Mouse (Mus musculus): ENCODE measurements at regions not wholly inside any gene's neighbourhood (a gene's known extent, or its start where the extent isn't known, plus 50 kb on each side); places are given as distances from the start of the nearest gene placed in this dataset.

DNA sequence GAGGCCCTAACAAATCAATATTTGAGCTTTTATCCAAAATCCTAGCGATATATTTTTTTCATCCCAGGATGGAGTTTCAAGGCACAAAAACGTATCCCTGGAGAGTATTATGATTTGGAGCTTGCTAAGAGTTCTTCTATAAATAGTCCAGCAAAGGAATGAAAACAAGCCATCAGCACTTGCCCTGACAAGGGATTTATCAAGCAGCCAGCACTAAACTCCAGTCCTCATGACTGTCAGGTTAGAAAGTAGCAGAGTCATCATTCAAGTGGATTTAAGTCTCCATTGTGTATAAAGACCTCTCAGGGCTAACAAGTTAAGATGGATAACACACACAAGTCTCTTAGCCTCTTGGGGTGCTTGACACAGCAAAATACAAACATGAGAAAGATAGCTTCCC is 148.6 kb upstream of the Ust start:
- no peak for DNase-seq (ENCODE audit: low spot score)

DNA sequence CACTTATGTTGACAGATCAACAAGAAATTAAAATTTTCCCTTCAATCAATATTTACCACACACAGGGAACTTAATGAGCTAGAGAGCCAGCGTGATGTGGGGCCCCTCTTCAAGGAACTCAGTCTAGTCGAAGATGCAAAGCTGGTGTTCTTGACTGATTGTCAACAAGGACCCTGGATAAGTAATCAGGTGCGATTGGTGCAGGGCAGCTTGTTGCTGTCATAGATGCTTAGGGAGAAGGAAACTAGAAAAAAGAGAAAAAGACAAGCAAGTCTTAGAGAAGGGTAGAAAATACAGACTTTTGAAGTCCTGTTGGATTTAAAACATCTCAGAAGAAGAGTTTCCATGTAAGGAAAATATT is 140.3 kb upstream of the Ust start:
- no peak for DNase-seq (ENCODE audit: low spot score)

- DNase-seq (ENCODE audit: low spot score) = peak; percentile 7
These were observed 139.7 kb upstream of the Ust start for GRCm38 (mm10) chr10:8658024-8658933.

- no peak for DNase-seq (ENCODE audit: low spot score)
These were observed 138.8 kb upstream of the Ust start for GRCm38 (mm10) chr10:8657176-8658023.

DNA sequence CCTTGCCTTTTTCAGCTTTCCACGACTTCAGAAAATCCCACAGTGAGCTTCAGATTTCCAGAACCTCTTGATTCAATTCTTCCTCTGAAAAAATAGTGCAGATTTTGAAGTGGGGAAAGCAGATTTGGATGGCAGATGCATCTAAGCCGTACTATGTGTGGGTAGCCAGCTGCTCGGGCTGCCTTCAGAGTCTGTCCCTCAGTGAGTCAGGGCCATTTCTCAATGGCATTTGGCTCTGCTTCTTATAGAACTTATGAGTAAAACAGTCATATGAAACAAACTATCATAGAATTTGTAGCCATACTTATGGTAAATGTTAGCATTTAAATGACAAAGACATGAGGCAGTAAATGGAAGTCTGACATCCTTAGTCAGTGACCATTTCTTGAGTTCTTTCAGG is 135.0 kb upstream of the Ust start:
- DNase-seq (ENCODE audit: low spot score) = no peak

DNA sequence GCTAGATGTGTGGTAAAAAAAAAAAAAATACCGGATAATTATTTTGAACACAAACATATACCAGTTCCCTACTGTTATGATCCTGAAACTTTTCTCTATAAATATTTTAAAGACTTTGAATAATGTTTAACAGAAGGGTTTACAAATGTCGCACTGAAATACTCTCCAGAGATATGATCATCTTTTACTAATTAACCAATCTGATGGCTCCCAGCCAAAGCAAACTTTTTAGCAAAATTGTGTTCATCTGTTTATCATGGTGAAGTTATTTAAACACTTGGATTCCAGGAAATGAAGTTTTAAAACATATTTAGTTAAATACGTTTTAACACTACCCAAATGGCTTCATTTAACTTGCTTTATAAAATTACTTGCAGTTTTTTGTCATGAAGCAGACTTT is 123.6 kb upstream of the Ust start:
- no peak for DNase-seq (ENCODE audit: low spot score)

DNA sequence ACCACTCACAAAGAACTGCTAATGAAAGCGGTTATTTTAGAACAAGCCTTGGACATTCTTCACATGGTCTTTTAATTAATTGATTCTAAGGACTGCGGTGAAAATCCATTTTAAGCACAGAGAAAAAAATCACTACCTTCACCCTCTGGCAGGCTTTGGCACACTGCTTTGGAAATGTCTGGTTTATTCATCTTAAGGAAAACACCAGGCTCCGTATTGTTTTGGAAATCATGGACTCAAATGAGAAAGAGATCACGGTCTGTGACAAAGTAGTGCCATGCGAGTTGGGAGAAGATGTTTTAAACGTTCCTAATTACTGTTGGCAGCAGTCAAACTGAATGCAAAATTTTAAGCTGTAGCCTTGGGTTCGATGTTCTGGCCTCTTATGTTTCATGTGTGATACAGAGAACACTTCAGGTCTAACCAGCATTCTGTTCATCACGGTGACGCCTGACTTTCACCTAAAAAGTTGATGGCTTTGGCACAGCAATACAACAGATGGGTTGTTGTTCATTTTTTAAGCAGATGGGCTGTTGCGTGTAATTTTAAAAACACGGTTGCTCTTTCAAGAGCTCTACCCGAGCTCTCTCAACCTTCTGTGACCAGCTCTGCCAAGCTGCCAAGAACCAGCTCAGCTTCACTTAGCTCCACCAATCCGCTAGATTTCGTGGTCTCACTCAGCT is 105.7 kb upstream of the Ust start:
- no peak for DNase-seq (ENCODE audit: low spot score)

DNA sequence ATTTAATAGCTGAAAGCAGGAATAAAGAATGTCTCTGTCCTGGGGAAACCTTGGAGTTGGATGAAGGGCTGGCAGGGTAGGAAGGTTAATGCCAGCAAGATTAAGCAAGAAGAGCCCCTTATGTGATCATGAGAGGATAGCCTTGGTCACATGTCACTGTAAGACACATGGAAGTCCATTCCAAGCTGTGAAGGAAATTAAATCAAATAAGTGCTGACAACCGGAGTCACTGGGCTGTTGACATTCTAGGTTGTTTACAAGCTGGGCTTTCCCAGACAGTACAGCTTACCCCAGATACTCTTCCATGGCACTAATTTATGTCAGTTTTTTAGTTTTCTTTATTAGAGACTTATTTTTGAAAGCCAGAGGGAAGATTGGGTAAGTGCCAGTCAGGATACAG is 100.1 kb upstream of the Ust start:
- DNase-seq (ENCODE audit: low spot score) = peak; percentile 9

- no peak for DNase-seq (ENCODE audit: low spot score)
These were observed 96.9 kb upstream of the Ust start for GRCm38 (mm10) chr10:8615452-8616025.

- no peak for DNase-seq (ENCODE audit: low spot score)
These were observed 71.4 kb upstream of the Ust start for GRCm38 (mm10) chr10:8589871-8590533.

DNA sequence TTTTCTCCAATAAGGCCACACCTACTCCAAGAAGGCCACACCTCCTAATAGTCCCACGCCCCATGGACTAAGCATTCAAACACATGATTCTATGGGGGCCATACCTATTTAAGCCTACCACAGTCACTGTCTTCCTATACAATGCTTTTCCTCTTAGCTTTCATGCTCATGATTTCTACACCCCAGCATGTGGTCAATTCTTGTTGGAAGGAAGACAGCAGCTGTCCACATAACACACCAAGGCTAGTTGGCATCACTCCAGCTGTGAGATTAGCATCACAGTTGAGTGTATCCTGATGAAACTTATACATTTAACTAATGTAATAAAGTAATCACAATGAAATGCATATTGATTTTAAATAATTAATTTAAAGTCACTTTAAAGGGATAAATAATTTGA is 70.5 kb upstream of the Ust start:
- DNase-seq (ENCODE audit: low spot score) = no peak

GRCm38 (mm10) chr10:8584389-8584908 is 65.8 kb upstream of the Ust start:
- DNase-seq (ENCODE audit: low spot score) = no peak

- DNase-seq (ENCODE audit: low spot score) = no peak
These were observed 65.1 kb upstream of the Ust start for GRCm38 (mm10) chr10:8583552-8584388.

DNA sequence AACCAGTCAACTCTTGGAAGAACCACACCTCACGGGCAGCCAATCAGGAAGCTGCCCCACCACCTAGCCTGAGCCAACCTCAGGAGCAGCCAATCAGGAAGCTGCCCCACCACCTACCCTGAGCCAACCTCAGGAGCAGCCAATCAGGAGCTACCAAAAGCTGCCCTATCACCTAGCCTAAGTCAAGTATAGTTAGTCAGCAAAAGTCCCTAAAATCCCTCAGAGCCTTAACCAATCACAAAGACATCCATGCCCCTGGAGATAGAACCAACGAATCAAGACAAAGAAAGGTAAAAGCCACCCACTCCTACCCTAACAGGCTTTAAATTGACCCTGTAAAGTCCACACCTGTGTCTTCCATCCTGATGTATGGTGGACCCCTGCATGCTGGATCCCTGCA is 61.7 kb upstream of the Ust start:
- no peak for DNase-seq (ENCODE audit: low spot score)

- DNase-seq (ENCODE audit: low spot score) = no peak
These were observed 59.2 kb upstream of the Ust start for GRCm38 (mm10) chr10:8577642-8578356.

All from testis, postnatal 14 days (tissue).